Mouse (Mus musculus) midbrain, embryonic 14.5 days (tissue): ENCODE measurements around the gene Cux2. TPM values are rescaled to one million over a fixed set of nuclear protein-coding genes. Genes with fewer than 3 reads are reported as not detected.

ENCODE experiments used
- ATAC-seq: fragments of 200-750 bp; cut with Nextera tagmentation; 2 replicates; pipeline ENCODE4 v1.8.0; 2017; ENCODE audit warnings: moderate number of reproducible peaks, moderate library complexity; ENCODE audit not compliant: low FRiP score, low TSS enrichment
- DNase-seq: peaks from one replicate; pipeline ENCODE4 v3.0.0-alpha.2; 2015
- H3K27ac ChIP-seq: fragments of 300-500 bp; sonication (generic); replicated peaks from 2 replicates; pipeline ENCODE4 v1.5.1; 2014; ENCODE audit warnings: mild to moderate bottlenecking, low read depth, low read length, moderate library complexity
- H3K27me3 ChIP-seq: fragments of 300-500 bp; sonication (generic); 2 replicates; pipeline ENCODE4 v1.6.1; 2014; ENCODE audit warnings: low read length, control low read depth, mixed read lengths; ENCODE audit not compliant: control insufficient read depth, insufficient read depth
- H3K36me3 ChIP-seq: fragments of 300-500 bp; sonication (generic); 2 replicates; pipeline ENCODE4 v1.6.1; 2014; ENCODE audit warnings: low read length, control low read depth; ENCODE audit not compliant: control insufficient read depth, insufficient read depth
- H3K4me1 ChIP-seq: fragments of 300-500 bp; sonication (generic); 2 replicates; pipeline ENCODE4 v1.6.1; 2014; ENCODE audit warnings: mild to moderate bottlenecking, antibody characterized with exemption, low read length, control low read depth; ENCODE audit not compliant: control insufficient read depth, insufficient read depth
- H3K4me2 ChIP-seq: fragments of 300-500 bp; sonication (generic); 2 replicates; pipeline ENCODE4 v1.6.1; 2014; ENCODE audit warnings: mild to moderate bottlenecking, low read length, moderate library complexity
- H3K4me3 ChIP-seq: fragments of 300-500 bp; sonication (generic); replicated peaks from 2 replicates; pipeline ENCODE4 v1.5.1; 2014; ENCODE audit warnings: low read depth, low read length
- H3K9ac ChIP-seq: fragments of 300-500 bp; sonication (generic); replicated peaks from 2 replicates; pipeline ENCODE4 v1.6.1; 2014; ENCODE audit warnings: mild to moderate bottlenecking, low read length, moderate library complexity
- H3K9me3 ChIP-seq: fragments of 300-500 bp; sonication (generic); 2 replicates; pipeline ENCODE4 v1.6.1; 2016; ENCODE audit warnings: low read length, control low read depth, mixed read lengths; ENCODE audit not compliant: control insufficient read depth
- WGBS: fragments of 180-500 bp; shearing (Covaris S2); extraction: QIAGEN DNeasy Blood & Tissue Kit; methylation state at CpG from one replicate; pipeline ENCODE4 v1.1.7; 2014; 5-methylcytosine and 5-hydroxymethylcytosine counted together
- polyA plus RNA-seq: library from polyadenylated mRNA; unstranded; fragments of >200 nt; fragmentation: Nextera tagmentation; extraction: Ambion mirVana; gene quantifications from 2 replicates; pipeline ENCODE4 v1.2.1, GENCODE M21; 2014

Gene Cux2
- polyA plus RNA-seq, 1 experiment from 2014 or later: 28.8 TPM

- ATAC-seq (no peak), DNase-seq (peak; percentile 75)
- H3K4me3 ChIP-seq: no peak overlapping the region
- no peaks in the 10 kb centered on the region for H3K9me3 ChIP-seq
- H3K4me2 ChIP-seq: no peak overlapping the region
- no peaks in the 10 kb centered on the region for H3K27me3 ChIP-seq
- WGBS: 24% methylated on average over 23 of the region's 23 CpGs
- H3K4me1 ChIP-seq: peaks cover 14% of the 10 kb centered on the region
- H3K27ac ChIP-seq: peak overlapping the region; percentile 62
- no peak overlapping the region; the same call in 1 of the 2 replicates for H3K9ac ChIP-seq
- 0 out of 2 replicates have a peak, but pooled peaks cover 4% of the 10 kb centered on the region for H3K36me3 ChIP-seq
These were observed 146.8 kb downstream of the Cux2 start for GRCm38 (mm10) chr5:121902809-121903745.

GRCm38 (mm10) chr5:121895117-121895756 lies 154.7 kb downstream of the Cux2 start:
- H3K4me1 ChIP-seq: peaks cover 4% of the 10 kb centered on the region; the same call in 1 of the 2 replicates
- peak; percentile 47 for DNase-seq
- no peak overlapping the region for H3K4me3 ChIP-seq
- peak overlapping the region; percentile 5; the same call in 1 of the 2 replicates for H3K27ac ChIP-seq
- 0 out of 2 replicates have a peak, but pooled peaks cover 4% of the 10 kb centered on the region for H3K36me3 ChIP-seq
- ATAC-seq: no peak
- H3K9ac ChIP-seq: no peak overlapping the region
- no peak overlapping the region; the same call in 1 of the 2 replicates for H3K4me2 ChIP-seq
- WGBS: 53% methylated on average over 24 of the region's 24 CpGs
- H3K27me3 ChIP-seq: no peaks in the 10 kb centered on the region
- no peaks in the 10 kb centered on the region for H3K9me3 ChIP-seq

DNA sequence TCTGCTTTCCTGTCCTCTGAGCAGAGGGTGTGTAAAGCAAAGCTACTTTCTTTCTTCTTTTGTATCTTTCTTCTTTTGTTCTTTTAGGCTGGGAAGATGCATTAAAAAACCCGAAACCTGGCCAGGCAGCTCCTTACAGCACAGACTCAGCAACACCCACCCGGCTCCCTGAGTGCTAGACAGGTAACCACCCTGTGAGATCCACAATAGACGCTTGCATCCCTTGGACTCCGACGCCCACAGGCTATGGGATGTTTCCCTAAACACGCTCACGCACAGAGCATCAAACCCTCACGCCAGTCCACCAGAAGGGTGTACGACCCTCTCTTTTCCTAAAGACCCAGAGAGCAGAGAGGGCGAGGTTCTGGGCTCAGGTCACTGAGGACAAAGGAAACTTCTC lies 155.3 kb downstream of the Cux2 start:
- ATAC-seq: no peak

DNA sequence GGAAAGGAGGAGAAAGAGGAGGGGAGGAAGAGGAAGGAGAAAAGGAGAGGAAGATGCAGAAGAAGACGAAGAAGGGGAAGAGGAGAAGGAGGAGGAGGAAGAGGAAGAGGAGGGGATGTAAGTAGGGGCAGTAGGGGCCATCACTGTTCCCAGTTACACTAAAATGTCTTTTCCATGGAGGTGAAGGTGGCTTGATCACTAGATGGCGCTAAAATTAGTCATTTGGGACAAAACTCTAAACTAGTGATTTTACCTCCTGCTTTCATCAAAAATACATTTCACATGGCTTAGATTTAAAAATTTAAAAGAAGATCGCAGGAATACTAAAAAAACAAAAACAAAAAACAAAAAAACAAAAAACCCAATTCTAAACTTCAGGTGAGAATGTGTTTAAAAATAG lies 156.3 kb downstream of the Cux2 start:
- ATAC-seq (no peak), DNase-seq (peak; percentile 80)
- Histone ChIP-seq H3K4me2 (no peak overlapping the region), H3K4me3 (no peak overlapping the region), H3K36me3 (no peaks in the 10 kb centered on the region), H3K4me1 (peaks cover 4% of the 10 kb centered on the region; the same call in 1 of the 2 replicates), H3K27me3 (no peaks in the 10 kb centered on the region), H3K9ac (no peak overlapping the region), H3K27ac (no peak overlapping the region), H3K9me3 (no peaks in the 10 kb centered on the region)
- WGBS: 44% methylated on average over 3 of the region's 3 CpGs

More for the DNA sequence above, 155.3 kb downstream of the Cux2 start:
- Histone ChIP-seq H3K4me2 (no peak overlapping the region), H3K36me3 (0 out of 2 replicates have a peak, but pooled peaks cover 4% of the 10 kb centered on the region), H3K9ac (no peak overlapping the region), H3K9me3 (no peaks in the 10 kb centered on the region), H3K27me3 (no peaks in the 10 kb centered on the region), H3K27ac (no peak overlapping the region), H3K4me3 (no peak overlapping the region), H3K4me1 (peaks cover 4% of the 10 kb centered on the region; the same call in 1 of the 2 replicates)
- no peak for DNase-seq
- WGBS: 46% methylated on average over 10 of the region's 10 CpGs

DNA sequence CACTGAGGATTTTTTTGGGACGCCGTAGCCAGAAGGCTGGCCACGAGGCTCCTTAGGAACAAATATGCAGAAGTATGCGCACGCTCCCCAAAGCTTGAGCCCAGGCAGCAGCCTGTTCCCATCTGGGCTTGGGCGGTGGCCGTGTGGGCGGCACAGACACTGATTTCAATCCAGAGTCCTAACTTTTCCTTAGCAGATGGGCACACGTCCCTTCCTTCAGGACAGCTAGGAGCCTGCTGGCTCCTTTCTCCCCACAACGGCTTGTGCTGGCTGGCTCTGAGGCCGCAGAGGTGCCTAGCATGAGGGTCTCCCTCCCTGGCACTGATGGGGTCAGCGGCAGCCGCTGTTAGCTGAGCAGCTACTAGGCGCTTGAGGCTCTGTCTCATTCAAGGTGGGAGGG lies 157.6 kb downstream of the Cux2 start:
- no peak for DNase-seq
- H3K4me3 ChIP-seq: no peak overlapping the region
- peaks cover 4% of the 10 kb centered on the region; the same call in 1 of the 2 replicates for H3K4me1 ChIP-seq
- H3K27ac ChIP-seq: no peak overlapping the region
- no peak overlapping the region for H3K9ac ChIP-seq
- H3K36me3 ChIP-seq: no peaks in the 10 kb centered on the region
- WGBS: 84% methylated on average over 14 of the region's 14 CpGs
- no peaks in the 10 kb centered on the region for H3K9me3 ChIP-seq
- no peak overlapping the region for H3K4me2 ChIP-seq
- H3K27me3 ChIP-seq: no peaks in the 10 kb centered on the region
- ATAC-seq: no peak

DNA sequence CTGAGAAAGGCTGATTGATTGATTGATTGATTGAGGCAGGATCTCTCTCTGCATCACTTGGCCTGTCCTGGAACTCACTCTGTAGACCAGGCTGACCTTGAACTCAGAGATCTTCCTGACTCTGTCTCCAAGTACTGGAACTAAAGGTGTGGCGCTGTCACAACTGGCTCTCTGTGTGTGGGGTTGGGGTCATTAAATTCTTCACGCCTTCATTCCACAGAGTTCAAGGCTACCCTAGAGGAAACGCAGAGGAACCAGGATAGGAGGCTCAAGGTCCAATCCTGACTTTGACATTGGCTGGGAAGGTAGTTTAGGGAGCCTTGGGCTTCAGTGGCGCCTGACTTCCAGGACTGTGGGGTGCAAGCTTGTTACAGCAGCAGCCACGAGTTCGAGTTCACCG lies 159.0 kb downstream of the Cux2 start:
- Histone ChIP-seq H3K4me3 (no peak overlapping the region), H3K4me1 (peaks cover 4% of the 10 kb centered on the region; the same call in 1 of the 2 replicates)

GRCm38 (mm10) chr5:121889819-121890362 lies 160.0 kb downstream of the Cux2 start:
- Histone ChIP-seq H3K4me1 (no peaks in the 10 kb centered on the region; the same call in 1 of the 2 replicates), H3K27ac (peak overlapping the region; percentile 37; the same call in 1 of the 2 replicates), H3K4me2 (no peak overlapping the region), H3K4me3 (no peak overlapping the region), H3K9me3 (no peaks in the 10 kb centered on the region), H3K9ac (no peak overlapping the region), H3K27me3 (no peaks in the 10 kb centered on the region), H3K36me3 (peaks cover 8% of the 10 kb centered on the region; the same call in 1 of the 2 replicates)
- no peak for DNase-seq
- 35% methylated on average over 9 of the region's 9 CpGs for WGBS
- no peak for ATAC-seq

More for the DNA sequence above, 159.0 kb downstream of the Cux2 start:
- Histone ChIP-seq H3K9ac (no peak overlapping the region), H3K4me2 (no peak overlapping the region), H3K27ac (no peak overlapping the region), H3K9me3 (no peaks in the 10 kb centered on the region), H3K36me3 (peaks cover 6% of the 10 kb centered on the region; the same call in 1 of the 2 replicates), H3K27me3 (no peaks in the 10 kb centered on the region)
- DNase-seq (no peak), ATAC-seq (no peak)
- 94% methylated on average over 7 of the region's 7 CpGs for WGBS

GRCm38 (mm10) chr5:121889375-121889774 lies 160.5 kb downstream of the Cux2 start:
- ATAC-seq: no peak
- WGBS: 39% methylated on average over 13 of the region's 13 CpGs

More at GRCm38 (mm10) chr5:121889375-121889774, 160.5 kb downstream of the Cux2 start:
- H3K27me3 ChIP-seq: no peaks in the 10 kb centered on the region
- DNase-seq: peak; percentile 50
- no peaks in the 10 kb centered on the region for H3K9me3 ChIP-seq
- H3K27ac ChIP-seq: 0 out of 2 replicates have a peak overlapping the region, but pooled peaks have one; percentile 1
- no peaks in the 10 kb centered on the region for H3K4me1 ChIP-seq
- H3K9ac ChIP-seq: no peak overlapping the region
- H3K36me3 ChIP-seq: peaks cover 8% of the 10 kb centered on the region; the same call in 1 of the 2 replicates
- H3K4me3 ChIP-seq: no peak overlapping the region
- no peak overlapping the region for H3K4me2 ChIP-seq
